Mouse (Mus musculus) ES-CJ7 (cell line): ENCODE data around the gene Gpr1.

Experiments
- DNase-seq: peaks from one replicate; pipeline ENCODE4 v3.0.0; 2011; ENCODE audit warnings: low read depth, low spot score

Gene Gpr1

DNA sequence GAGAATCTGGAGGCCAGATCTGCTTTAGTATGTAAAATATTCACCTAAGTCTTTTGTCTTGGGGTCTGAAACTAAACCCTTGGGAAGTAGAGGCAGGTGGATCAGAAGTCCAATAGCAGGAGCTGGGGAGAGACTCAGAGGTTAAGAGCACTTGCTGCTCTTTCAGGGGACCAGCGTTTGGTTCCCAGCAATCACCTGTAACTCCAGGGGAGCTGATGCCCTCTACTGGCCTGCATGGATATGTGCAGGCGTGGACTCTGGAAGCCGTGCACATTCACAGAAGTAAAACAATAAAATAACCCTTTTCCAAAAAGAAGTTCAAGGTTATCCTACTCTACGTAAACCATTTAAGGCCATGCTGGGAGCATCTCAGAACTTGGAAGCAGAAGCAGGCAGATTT is 4.9 kb upstream of the Gpr1 start:
- DNase-seq, result peak; percentile 76

DNA sequence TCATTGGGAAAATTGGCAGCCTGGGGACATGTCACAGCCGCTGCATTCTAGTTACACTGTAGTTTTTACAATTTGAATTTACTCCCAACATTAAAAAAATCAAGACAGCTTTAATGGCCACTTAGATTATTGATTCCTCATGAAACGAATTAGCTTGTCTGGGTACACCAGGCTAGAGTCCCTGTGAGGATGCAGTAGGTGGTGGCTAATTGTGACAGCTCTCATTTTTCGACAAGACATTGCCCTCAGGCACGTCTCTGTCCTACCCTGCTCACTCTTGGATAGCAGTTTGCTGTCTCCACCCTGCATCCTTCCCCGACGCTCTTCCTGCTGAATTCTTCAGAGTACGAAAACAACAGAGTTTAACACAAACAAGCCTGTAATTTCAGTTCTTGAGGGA is 288 bp upstream of the Gpr1 start:
- DNase-seq, result no peak

DNA sequence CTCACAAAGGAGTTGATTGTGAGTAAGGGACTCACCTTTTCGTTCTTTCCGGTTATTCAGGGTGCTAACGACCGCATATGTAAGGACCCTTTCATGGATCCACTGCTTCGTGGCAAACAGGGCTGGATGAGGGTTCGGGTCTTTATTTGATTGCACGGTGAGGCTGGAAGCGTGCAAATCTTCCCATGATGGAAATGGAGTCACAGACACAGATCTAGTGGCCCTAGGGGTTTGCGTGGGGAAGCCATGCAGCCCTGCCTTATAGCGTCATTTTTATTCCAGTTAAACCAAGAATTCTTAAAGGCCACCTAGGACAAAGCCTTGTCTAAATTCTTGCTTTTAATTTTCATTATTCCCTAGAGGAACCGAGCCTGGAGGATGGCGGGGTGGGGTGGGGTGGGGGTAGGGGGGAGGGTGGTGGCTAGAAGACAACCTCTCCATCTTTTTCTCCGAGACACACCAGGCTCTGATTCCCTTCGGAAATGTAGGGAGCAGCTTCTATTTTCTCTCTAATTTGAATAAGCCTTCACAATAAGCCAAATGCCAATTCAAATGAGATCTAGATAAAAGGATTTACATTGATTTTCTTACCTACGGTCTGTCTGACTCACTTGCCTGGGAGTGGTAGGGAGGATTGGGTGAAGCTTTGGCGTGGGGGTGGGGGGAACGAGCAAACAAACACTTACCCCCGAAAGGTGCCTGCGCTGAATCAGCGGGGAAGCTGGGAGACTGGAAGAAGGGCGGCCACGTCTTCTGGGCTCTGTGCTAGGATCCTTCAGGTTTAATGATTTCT is 669 bp downstream of the Gpr1 start:
- DNase-seq, result peak; percentile 90

DNA sequence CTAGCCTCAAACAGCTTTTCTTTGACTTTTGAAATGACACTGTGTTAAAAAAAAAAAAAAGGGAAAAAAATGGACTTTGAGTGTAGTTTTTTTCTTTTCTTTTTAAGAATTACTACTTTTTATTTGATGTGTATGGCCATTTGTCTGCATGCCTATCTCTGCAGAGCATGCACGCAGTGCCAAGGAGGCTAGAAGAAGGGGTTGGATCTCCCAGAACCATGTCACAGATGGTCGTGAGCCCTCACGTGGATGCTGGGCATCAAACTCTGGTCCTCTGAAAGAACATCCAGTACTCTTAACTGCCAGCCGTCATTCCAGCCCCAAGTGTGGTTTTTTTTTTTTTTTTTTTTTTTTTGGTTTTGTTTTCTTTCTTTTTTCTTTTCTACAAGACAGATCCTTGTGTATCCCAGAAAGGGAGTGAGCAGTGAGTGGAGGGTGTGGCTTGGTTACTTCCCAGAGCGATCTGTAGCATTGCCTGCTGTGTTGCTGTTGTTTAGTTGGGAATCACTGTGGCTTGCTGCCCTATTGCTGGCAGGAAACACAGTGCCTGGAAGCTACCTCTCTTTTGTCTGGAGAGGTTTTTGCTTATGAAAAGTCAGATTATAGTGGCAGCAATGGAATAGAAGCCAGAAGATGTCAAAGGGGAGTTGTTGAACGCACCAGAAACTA is 4.3 kb downstream of the Gpr1 start:
- DNase-seq, result peak; percentile 91

DNA sequence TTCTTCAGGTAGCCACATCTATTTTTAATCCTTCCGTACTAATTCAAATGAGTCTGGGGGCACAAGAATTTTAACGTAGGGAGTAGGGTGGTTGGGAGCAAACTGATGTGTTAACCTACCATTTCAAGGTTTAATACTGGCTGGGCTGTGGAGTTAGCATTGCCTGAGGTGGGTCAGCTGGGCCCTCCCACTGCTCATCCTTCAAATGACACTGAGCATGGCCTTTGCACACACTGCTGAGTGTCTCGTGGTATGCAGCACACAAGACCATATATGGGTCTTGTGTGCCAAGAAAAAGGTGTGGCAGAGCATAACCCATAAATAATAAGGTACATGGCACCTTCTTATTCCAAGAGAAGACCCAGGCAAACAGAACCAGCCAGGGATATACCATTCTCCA is 6.7 kb downstream of the Gpr1 start:
- DNase-seq, result peak; percentile 66

DNA sequence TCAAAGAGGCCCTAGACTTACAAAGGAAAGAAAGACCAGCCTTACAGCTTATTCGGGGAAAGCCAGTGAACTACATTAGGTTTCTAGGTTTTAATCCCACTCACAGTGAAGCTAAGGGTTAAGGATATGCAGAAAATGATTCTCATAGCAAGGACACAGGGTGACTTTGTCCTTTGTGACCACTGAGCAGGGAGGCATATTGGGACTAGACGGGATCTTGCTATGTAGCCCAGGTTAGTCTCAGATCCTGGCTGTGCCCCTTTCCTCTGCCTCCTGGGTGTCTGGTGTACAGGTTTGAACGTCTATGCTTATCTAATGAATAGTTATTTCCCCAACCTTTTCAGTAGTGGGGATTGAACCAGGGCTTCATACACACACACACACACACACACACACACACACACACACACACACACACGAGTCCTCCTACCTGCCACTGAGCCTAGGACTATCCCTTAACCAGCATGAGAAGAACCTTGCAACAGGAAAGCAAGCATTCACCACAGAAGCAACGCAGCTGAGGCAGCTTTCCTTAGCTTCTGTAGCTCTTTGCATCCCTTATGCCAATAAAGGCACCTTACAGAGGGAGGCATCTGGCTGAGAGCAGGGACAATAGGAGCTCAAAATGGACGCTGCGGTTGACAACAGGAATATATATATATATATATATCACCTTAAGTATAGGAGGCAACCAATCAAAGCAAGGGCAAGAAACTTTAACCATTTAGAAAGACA is 9.5 kb downstream of the Gpr1 start:
- no peak for DNase-seq

DNA sequence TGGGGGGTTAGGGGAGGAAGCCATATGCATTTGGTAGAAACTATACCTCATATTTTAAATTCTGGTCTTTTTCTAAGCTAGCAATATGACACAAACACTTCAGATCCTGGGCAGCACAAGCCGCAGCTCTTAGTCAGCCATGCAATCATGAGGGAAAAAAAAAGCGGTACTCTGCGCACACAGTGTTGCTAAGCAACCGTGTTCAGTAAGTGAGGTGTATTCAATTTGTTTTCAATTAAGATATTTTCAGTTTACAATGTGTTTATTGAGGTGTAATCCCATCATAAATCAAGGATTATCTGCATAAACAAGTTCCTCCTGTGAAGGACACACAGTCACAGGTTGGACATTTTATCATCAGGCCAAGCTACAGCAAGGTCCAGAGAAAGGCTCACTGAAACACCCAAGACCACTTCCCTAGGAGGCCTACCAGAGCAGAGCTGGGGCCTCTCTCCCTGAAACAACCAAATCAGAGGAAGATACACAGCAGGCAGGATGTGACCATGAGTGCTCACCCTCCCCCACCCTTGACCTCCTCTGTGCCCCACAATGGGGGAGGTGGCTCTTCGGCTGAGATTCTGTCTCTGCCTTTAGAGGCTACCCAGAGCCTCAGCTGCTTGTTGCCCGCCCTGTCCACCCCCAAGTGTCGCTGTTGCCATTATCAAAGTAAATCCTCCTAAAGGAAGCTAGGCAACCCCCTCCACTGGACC is 10.2 kb downstream of the Gpr1 start:
- peak; percentile 92 for DNase-seq

DNA sequence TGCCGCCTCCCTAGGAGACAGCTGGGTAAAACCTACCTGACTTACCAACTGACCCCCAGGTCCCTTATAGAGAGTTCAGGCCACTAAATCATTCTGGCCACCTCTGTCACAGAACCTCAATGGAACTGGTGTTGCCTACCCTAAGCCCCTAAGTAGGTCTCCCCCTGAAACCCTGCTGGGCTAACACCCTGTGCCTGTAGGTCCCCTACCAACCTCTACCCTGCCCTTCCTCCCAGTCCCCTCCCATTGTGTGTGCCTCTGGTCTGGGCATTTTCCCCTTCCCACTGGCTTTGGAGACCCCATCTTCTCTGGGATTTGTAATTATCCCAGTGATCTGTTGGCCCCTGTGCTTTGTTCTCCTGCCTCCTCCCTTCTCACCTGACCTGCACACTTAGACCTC is 10.9 kb downstream of the Gpr1 start:
- no peak for DNase-seq

DNA sequence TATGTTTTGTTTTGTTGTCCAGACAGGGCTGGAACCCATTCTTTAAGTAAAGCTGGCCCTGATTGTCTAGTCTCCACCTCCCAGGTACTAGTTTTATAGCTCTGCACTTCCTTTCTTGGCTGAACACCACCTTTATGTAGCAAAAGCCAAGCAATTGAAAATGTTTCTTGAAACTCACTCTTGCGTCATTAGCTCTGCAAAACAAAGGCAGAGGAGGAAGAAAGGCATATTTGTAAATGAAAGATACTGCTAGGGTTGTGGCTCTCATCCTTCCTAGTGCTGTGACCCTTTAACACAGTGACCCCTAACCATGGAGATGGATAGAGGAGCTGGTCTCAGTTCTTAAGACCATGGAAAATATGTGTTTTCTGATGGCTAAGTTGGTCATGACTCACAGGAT is 12.7 kb downstream of the Gpr1 start:
- peak; percentile 56 for DNase-seq

DNA sequence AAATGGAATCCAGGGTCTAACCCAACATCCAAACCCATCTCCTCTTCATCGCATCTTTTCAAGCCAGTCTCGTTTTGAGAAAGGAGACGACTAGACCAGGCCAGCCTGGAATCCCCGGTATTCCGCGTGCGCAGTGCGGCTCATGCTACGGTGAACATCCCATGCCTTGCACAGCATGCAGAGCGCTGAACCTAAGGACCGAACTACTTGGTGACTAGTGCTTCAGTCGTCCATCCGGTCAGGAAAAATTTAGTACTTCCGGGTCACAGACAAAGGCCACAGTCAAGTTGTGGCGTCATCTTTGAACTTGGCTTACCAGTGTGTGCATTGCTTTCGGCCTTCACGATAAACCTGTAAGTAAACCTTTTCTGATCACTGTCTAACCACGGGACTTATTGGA is 14.0 kb downstream of the Gpr1 start:
- DNase-seq, result peak; percentile 97

DNA sequence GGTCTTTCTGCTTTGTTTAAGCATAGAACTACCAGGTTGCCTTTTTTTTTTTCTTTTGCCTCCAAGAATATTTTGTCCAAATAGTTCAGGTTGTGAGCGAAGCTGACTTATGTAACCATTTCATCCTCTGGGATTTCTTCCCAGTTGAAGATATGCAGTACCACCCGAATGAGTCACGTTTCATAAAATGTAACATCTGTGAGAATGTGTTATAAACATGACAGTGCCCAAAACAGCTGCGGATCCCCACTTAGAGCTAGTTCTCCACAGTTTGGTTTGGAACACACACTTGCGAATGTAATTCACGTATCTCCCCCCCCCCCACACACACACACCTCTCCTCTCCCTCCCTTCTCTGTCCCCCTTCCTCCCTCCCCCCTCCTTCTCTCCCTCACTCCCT is 15.0 kb downstream of the Gpr1 start:
- no peak for DNase-seq

DNA sequence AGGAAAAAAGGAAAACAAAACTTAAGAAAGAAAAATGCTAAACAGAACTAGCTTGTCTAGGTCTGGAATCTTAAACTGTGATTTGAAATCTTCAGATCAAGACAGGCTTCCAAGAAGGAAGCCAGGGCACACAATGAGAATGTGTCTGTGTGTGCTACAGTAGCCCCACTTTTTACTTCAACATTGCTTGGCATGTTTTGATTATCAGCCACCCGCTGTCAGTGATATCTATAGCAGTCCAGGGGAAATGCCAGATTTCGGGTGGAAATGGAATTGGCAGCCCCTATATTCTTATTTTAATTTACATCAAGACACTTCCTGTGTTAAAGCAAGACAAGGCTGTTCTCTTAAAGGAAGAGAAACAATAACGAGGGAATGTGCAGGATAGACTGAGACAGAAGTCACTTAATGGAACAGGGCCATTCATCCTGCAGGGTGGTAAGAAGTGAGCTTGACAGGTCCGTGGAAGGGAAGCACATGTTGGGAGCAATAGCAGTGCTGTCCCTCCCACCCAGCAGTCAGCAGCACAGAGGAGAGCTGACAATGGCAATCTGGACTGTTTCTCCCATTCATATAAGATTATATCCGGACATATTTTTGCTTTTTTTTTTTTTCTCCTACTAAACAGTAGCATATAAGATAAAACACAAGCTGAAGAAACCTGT is 18.4 kb downstream of the Gpr1 start:
- no peak for DNase-seq

DNA sequence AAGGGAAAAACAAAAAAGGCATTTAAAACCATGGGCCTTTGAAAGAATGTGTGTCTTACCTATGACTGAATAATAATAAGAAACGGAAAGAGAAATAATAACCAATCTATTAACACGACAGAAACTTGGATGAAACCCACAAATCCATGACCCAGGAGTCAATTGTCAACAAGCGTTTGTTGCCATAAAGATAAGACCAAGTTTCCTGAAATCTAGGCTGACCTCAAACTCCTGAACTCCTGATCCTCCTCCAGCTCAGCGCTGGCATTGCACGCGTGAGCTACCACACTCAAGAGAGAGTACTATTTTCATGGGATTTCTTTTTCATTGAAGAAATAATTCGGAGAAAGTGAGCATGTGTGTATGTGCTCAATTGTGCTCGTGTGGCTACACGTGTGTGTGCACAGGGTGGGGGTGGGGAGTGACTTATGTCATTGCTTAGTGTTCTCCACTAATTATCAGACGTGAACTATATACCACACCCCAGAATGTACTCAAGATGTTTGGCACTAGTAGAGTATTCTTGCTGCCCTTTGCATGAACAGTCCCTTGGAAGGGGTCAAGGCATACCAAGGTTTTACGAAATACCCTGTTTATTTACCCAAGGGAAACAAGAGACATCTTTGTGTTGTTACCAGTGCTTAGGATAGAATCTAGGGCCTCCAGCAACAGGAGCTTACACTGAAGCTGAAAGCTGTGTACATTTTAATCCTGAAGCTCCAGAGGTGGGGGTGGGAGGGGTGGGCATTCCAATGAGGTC is 21.9 kb downstream of the Gpr1 start:
- no peak for DNase-seq

DNA sequence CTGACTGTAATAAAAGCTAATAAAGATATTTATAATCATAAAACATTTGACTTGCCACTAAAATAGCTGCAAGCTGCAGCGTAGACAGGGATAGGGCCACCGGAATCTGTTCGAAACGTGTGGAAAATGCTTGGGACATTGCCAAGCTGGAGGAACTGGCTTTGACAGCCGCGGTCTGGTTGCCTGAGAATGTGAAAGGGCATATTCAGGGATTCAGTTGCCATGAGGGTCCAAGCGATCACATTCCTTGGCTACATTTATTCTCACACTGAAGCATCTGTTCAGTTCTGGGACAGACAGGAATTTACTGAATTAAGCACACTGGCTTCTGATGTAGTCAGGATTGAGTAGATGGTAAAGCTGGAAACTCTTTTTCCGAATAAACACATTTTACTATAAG is 23.5 kb downstream of the Gpr1 start:
- DNase-seq, result no peak

DNA sequence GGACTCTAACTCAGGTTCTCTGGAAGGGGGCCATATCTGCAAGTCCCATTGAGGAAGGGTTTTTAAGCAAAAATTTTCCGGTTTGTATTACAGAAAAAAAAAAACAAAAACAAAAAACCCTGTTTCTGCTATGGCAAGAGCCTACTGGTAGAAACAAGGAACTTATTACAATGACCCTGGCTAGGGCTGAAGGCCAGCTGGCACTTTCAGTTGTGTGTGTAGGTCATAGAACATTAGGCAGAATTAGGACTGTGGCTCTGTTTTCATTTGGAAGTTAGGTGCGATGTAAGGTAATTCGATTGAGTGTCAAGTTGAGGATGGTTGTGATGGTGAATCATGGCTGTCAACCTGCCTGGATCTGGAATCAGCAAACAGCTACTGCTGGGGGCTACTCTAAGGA is 25.8 kb downstream of the Gpr1 start:
- no peak for DNase-seq

DNA sequence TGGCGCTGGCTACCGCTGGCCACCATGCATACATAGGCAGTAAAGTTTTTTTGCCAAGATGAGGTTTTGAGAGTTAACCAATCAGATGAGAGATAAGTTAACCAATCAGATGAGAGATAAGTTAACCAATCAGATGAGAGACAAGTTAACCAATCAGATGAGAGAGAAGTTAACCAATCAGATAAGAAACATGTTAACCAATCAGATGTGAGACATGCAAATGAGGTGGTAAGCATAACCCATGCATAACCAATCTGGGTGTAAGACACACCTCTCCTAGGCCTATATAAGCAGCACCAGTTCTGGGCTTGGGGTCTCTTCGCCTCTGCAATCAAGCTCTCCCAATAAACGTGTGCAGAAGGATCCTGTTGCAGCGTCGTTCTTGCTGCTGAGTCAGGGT is 28.9 kb downstream of the Gpr1 start:
- DNase-seq, result peak; percentile 58

DNA sequence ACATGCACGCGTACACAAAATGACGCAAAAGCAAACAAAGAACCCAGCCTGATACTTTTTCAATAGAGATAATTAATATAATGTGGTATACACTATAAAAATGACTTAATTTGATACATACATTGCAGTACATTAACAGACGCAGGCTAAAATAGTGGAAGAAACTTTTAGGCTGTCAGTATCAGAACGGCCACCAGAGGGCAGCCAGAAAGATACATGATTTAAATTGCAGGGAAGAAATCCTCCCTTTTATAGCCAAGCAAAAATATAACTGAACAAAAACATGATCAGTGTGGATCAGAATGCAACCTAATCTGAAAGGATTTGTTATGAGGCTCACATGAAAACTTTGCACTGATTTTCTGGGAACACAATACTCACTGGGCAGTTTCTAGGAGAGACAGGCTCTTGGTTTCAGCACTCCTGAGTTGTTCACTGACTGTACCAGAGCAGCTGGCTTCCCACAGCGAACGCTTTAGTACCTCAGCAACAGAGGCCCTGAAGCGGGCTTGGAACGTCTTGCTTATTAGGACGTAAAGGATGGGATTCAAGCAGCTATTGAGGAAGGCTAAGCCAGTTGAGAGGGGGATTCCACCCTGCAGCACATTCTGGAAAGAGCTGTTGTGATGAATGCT is 31.6 kb downstream of the Gpr1 start:
- DNase-seq, result peak; percentile 66

DNA sequence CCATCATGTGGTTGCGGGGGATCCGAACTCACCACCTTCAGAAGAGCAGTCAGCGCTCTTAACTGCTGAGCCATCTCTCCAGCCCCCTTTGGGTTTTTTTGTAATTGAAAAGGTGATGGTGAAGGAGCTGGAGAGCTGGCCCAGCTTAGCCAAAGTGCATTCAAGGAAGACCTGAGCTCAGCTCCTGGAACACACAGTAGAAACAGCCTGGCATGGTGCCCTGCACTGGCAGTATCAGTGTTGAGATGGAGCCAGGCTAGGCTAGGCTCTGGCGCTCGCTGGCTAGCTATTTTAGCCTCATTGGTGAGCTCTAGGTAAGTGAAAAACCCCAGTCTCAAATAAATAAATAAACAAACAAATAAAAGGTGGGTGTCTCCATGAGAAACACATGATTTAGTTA is 32.1 kb downstream of the Gpr1 start:
- no peak for DNase-seq

DNA sequence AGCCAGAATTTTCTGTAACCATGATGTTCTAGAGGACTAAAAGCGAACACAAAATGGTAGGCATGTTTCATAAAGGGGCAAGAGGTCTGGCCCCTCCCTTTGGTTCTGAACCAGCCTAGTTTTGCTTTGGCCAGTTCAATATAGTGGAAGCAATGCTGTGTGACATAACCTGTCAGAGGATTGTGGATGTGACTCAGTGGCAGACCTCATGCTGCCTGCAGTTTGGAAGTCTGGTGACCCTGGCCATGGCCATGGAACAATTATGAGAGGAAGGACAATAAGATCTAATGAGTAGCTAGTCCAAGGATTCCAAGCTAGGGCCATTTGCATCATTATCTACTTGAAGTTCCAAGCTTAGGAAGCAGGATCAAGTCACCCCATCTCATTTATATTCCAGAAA is 32.9 kb downstream of the Gpr1 start:
- no peak for DNase-seq

DNA sequence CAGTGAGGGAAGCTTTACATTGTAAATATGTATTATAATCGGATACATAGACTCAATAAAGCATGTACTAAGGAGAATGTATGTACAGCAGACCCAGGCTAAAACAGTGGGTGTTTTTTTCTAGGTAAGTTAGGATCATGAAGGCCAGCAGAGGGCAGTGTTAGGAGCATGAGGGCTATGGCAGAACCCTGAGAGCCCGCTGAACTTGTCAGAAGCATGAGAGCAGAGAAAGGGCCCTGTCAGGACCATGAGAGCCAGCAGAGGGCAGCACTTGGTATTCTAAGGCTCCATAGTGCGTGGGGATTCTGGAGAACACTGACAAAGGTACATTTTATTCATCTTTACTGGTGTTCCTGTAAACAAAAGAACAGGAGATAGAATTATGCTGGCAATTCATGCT is 33.3 kb downstream of the Gpr1 start:
- DNase-seq, result peak; percentile 99
